10 mouse cellular contexts compared by ENCODE assay signal in the genomic region with DNA sequence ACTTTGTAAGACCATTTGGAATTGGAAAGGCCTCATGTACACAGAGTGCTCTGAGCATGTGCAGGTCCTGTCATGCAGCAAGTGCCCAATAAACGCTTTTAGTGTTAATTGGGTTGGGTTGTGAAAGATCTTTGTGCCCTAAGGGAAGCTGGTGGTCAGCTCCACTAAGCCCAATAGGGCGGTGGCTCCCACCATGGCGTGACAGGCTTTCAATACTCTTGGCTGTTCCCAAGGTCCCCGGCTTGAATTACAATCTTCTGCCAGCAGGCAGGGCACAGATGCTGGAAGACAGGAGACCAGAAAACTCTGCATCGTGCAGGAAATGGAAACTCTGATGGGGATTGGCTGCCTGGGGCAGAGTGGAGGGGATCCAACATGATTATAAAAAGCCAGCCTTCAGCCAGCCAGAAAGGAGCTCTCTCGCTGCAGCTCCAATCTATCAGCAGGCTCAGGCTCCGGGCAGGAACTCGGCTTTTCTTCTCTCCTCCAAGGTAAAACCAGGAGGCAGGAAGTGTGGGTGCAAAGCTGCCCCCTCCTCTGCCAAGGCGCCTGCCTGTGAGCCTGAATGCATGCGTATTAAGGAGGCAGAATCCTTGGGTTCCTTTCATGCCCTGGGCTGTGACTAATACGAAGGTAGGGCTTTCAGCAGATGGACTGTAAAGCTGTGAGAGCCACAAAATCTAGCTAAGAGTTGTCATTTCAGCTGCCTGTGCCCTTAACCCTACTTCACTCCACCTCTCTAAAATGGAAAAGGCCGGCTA. TPM values are rescaled to one million over a fixed set of nuclear protein-coding genes. Genes with fewer than 3 reads are reported as not detected.
DNase-seq lines count a peak whose midpoint lies in the region; ATAC-seq and TF ChIP-seq lines count a peak whose summit lies in the region.
"Had no signal": no experiment of that assay in that cellular context is flagged by ENCODE, and none has a peak within 500 bp of the region (broad histone marks: within the 10 kb centered on the region; RNA-seq: fewer than 3 reads in every experiment).

No protein-coding gene starts in this region.

- 57% methylated on average over 12 of the region's 12 CpGs for WGBS in midbrain, embryonic 12.5 days

- peak; percentile 69 for TF ChIP-seq POLR2A in cortical plate, adult 2 months (IDR thresholded peaks at IDR 0.05; ENCODE audit: extremely low read depth, insufficient read depth, low read length)

- peak; percentile 54; the same call in 1 of the 2 replicates for ATAC-seq in midbrain, embryonic 12.5 days (ENCODE audit: low FRiP score, low read depth)

- no peaks in the 10 kb centered on the region for H3K36me3 ChIP-seq in midbrain, embryonic 12.5 days

- no peaks in the 10 kb centered on the region for H3K9me3 ChIP-seq in midbrain, embryonic 12.5 days

- TF ChIP-seq CTCF in cortical plate, adult 2 months (IDR thresholded peaks at IDR 0.05; ENCODE audit: extremely low read depth, insufficient read depth, low read length) = no peak

- DNase-seq in cerebellum, adult 18-20 months = peak; percentile 40
- DNase-seq in cerebellum, adult 8-10 months = no peak
- DNase-seq in gastrocnemius, postnatal 14 days = peak; percentile 23
- DNase-seq in kidney, postnatal 14 days = peak; percentile 44
- DNase-seq in B cell, adult 2 months = no peak
- no peak for DNase-seq in ovary, postnatal 14 days (ENCODE audit: low spot score)

- no peak overlapping the region for H3K9ac ChIP-seq in midbrain, embryonic 12.5 days (replicated peaks)

- intact Hi-C loops in gastrocnemius, postnatal 14 days (cut with DNase I; ENCODE audit: low total_unique reads) = no loop called here

- no peak overlapping the region for H3K27ac ChIP-seq in cortical plate, adult 2 months (ENCODE audit: insufficient read depth, low read length)
- peak overlapping the region; percentile 78 for H3K27ac ChIP-seq in midbrain, embryonic 12.5 days (replicated peaks)

- 0 out of 2 replicates have a peak overlapping the region, but pooled peaks have one; percentile 2 for H3K4me2 ChIP-seq in midbrain, embryonic 12.5 days (replicated peaks)

- H3K4me1 ChIP-seq in cortical plate, adult 2 months (ENCODE audit: control insufficient read depth, insufficient read depth, low read length) = no peaks in the 10 kb centered on the region
- H3K4me1 ChIP-seq in midbrain, embryonic 12.5 days = peaks cover 11% of the 10 kb centered on the region; the same call in 1 of the 2 replicates

- no peak overlapping the region for H3K4me3 ChIP-seq in cortical plate, adult 2 months (ENCODE audit: insufficient read depth, low read length)
- no peak overlapping the region for H3K4me3 ChIP-seq in midbrain, embryonic 12.5 days

- peaks cover 19% of the 10 kb centered on the region for H3K27me3 ChIP-seq in midbrain, embryonic 12.5 days
- H3K27me3 ChIP-seq: CH12.LX had no signal

RNA-seq across cellular contexts. Expression of a gene that starts 16.0 kb away (rescaled TPM):
- polyA plus RNA-seq in cortical plate, adult 2 months (2012; rRNA removed) = 40.2 and 40.3 TPM in 2 replicates
- total RNA-seq in gastrocnemius, postnatal 14 days (2021) = 10 to 100 TPM; 21.2 to 27.4 TPM
- polyA plus RNA-seq in midbrain, embryonic 12.5 days (2016; fragmentation: Nextera tagmentation; extraction: Ambion mirVana) = 32.1 and 35.3 TPM in 2 replicates

RNA-seq across cellular contexts. Expression of a gene that starts 35.5 kb away (rescaled TPM):
- 0.11 and 0.15 TPM in 2 replicates for polyA plus RNA-seq in cortical plate, adult 2 months (2012; rRNA removed)
- under 1 TPM; 0.10 to 0.16 TPM for total RNA-seq in gastrocnemius, postnatal 14 days (2021)
- polyA plus RNA-seq in midbrain, embryonic 12.5 days (2016; fragmentation: Nextera tagmentation; extraction: Ambion mirVana) = 0.08 and 0.12 TPM in 2 replicates
- total RNA-seq: gastrocnemius, adult 8-10 months had no signal

RNA-seq across cellular contexts. Expression of a gene that starts 54.1 kb away (rescaled TPM):
- polyA plus RNA-seq in cortical plate, adult 2 months (2012; rRNA removed) = 92.3 and 96.3 TPM in 2 replicates
- 10 to 100 TPM; 23.3 to 24.3 TPM for total RNA-seq in gastrocnemius, postnatal 14 days (2021)
- 99.1 and 99.2 TPM in 2 replicates for polyA plus RNA-seq in midbrain, embryonic 12.5 days (2016; fragmentation: Nextera tagmentation; extraction: Ambion mirVana)

Comparison
In these comparisons a context has a peak if more than half of its experiments do, and no peak if none do; other contexts are left out.
1. DNase-seq: peak in cerebellum, adult 18-20 months (2 of 2), gastrocnemius, postnatal 14 days (single experiment) and kidney, postnatal 14 days (single experiment); none in cerebellum, adult 8-10 months (single experiment), B cell, adult 2 months (0 of 2) and ovary, postnatal 14 days (single experiment).